Mouse (Mus musculus): ENCODE data around the gene Gal3st1. TPM values are rescaled to one million over a fixed set of nuclear protein-coding genes. Genes with fewer than 3 reads are reported as not detected.
"Not testable (repeated sequence)": the region's sequence is repeated elsewhere in the genome, so short reads cannot be mapped to it uniquely, and the experiment has no call there.

Gal3st1 gene
- 0.56 TPM in 1 of 2 replicates, not detected in the other for polyA plus RNA-seq (2011; ENCODE audit: insufficient read depth, insufficient read length, low replicate concordance, missing spikeins)

DNA sequence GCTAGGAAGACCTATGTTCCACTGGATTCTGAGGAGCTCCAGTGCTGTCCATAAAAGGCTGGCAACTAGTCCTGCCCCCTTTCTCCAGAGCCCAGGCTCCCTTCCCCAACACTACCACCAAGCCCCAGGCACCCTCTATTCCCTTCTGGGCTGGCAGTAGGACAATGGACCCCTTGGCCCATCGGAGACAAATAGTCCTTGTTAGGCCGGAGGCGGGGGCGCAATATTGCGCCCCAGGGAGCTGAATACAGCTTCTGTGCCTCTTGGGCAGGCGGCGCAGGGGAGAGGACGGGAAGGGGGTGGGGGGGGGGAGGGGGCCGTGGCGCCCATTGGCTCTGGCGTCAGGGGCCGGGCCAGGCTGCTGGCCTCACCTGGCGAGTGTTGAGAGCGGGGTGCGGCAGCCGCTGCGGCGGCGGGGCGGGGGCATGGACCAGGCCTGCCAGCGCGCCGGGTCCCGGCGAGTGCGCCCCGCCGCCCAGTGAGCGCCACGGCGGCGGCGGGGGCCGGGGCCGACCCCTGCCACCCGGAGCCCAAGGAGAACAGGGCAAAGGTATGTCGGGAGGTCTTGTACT is at the start of gene Gal3st1:
Gene Gal3st1, plus strand, starts transcription at position 346 of the 572 bp plus-strand sequence.
- no peaks in the 10 kb centered on the region for H3K4me1 ChIP-seq (ENCODE audit: control insufficient read depth, insufficient read depth, low read length)
- no peak within 1 kb of the TSS for H3K4me3 ChIP-seq (replicated peaks; ENCODE audit: control insufficient read depth, low read depth, low read length)
- H3K27ac ChIP-seq (ENCODE audit: control insufficient read depth, insufficient read depth, low read depth, low read length, poor library complexity), result no peak within 1 kb of the TSS; the same call in 1 of the 2 replicates
- TF ChIP-seq POLR2A (IDR thresholded peaks at IDR 0.05; ENCODE audit: borderline replicate concordance, control insufficient read depth, low read depth, low read length) (no peak), CTCF (IDR thresholded peaks at IDR 0.05; ENCODE audit: control insufficient read depth, insufficient read depth, low read length) (no peak)
- WGBS, result 2% methylated on average over 32 of the region's 37 CpGs

DNA sequence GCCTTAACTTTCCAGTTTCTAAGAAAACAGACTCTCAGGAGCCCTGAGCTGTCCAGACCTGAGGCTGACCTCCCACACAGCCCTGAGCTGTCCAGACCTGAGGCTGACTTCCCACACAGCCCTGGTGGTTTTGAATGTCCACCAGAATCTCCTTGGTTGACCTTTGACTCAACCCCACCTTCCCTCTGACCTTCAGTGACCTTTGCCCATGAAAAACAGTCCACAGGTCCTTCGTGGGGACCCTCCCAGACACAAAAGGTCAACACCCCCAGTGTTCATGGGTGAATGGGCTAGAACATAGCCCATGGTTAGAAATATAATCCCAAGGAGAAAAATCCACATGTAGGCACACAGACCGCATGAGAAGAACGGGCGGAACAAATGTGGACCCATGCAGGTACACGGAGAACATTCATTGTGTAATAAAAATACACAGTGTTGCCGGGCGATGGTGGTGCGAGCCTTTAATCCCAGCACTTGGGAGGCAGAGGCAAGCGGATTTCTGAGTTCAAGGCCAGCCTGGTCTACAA is 49.6 kb upstream of the Gal3st1 start:
- TF ChIP-seq POLR2A (IDR thresholded peaks at IDR 0.05; ENCODE audit: borderline replicate concordance, control insufficient read depth, low read depth, low read length) (no peak), CTCF (IDR thresholded peaks at IDR 0.05; ENCODE audit: control insufficient read depth, insufficient read depth, low read length) (no peak)
- Histone ChIP-seq H3K4me1 (ENCODE audit: control insufficient read depth, insufficient read depth, low read length) (no peaks in the 10 kb centered on the region; the same call in 1 of the 2 replicates), H3K4me3 (replicated peaks; ENCODE audit: control insufficient read depth, low read depth, low read length) (no peak overlapping the region), H3K27ac (ENCODE audit: control insufficient read depth, insufficient read depth, low read depth, low read length, poor library complexity) (no peak overlapping the region)
- WGBS, result 81% methylated on average over 9 of the region's 9 CpGs

DNA sequence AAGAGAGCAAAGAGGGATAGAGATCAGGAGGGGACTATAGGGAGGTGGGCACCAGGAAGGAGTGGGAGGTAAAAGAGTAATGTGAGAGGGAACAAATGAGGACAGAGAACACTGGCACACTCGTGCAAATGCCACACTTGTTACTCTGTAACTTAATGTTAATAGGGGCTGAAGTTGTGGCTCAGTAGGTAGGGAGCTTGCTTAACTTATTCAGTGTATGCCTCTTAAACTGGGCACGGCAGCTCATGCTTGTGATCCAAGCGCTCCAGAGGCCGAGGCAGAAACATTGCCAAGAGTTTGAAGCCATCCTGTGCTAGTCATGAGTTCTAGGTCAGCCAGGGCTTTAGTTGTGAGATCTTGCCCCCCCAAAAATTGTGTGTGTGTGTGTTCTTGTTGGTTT is 48.3 kb upstream of the Gal3st1 start:
- TF ChIP-seq POLR2A (IDR thresholded peaks at IDR 0.05; ENCODE audit: borderline replicate concordance, control insufficient read depth, low read depth, low read length) (no peak), CTCF (IDR thresholded peaks at IDR 0.05; ENCODE audit: control insufficient read depth, insufficient read depth, low read length) (no peak)
- Histone ChIP-seq H3K4me1 (ENCODE audit: control insufficient read depth, insufficient read depth, low read length) (no peaks in the 10 kb centered on the region), H3K27ac (ENCODE audit: control insufficient read depth, insufficient read depth, low read depth, low read length, poor library complexity) (no peak overlapping the region), H3K4me3 (replicated peaks; ENCODE audit: control insufficient read depth, low read depth, low read length) (no peak overlapping the region)
- WGBS, result 72% methylated on average over 4 of the region's 4 CpGs

DNA sequence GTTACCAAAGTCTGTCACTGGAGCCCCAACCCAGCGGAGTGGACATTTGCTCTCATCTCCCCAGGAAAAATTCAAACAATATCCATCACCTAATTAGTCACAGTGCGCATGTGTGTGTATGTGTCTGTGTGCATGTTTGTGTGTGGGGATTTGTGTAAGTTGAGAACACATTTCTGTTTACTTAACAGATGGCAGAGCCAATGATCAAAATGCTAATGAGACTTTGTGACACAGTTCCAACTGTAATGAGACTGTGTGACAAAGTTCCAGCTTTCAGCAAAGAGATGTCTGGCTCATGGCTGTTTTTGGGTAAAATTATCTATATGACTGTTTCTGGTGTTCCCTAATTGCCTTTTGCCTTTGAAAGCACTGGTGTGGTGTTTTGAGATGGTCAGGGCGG is 47.1 kb upstream of the Gal3st1 start:
- WGBS, result 76% methylated on average over 3 of the region's 3 CpGs
- Histone ChIP-seq H3K27ac (ENCODE audit: control insufficient read depth, insufficient read depth, low read depth, low read length, poor library complexity) (no peak overlapping the region), H3K4me3 (replicated peaks; ENCODE audit: control insufficient read depth, low read depth, low read length) (no peak overlapping the region), H3K4me1 (ENCODE audit: control insufficient read depth, insufficient read depth, low read length) (no peaks in the 10 kb centered on the region)
- no peak for TF ChIP-seq CTCF (IDR thresholded peaks at IDR 0.05; ENCODE audit: control insufficient read depth, insufficient read depth, low read length)
- TF ChIP-seq POLR2A (IDR thresholded peaks at IDR 0.05; ENCODE audit: borderline replicate concordance, control insufficient read depth, low read depth, low read length), result no peak

DNA sequence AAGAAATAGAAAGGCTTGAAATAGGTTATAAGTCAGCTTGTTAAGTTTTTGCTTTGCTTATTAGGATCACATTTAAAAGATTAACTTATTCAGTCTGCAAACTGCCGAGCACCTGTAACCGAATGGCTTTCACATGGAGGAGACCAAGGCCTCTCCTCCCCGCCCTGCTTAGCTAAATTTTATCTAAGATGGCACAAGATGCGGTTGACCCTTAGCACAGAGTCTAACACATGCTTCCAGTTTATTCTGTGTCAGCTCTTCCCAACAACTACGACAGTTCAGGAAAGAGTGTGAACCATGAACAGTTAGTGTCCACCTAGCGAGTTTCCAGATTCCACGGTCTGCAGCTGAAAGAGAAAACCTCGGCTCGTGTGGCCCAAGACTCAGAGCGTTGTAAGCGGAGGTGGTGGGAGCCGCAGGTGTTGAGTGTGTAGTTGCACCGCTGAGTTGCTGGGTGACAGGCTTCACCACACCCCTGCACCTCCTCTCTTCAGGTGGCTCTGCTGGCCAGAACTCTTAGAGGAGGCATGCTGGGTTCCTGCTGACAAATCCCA is 46.0 kb upstream of the Gal3st1 start:
- no peaks in the 10 kb centered on the region for H3K4me1 ChIP-seq (ENCODE audit: control insufficient read depth, insufficient read depth, low read length)
- no peak overlapping the region for H3K27ac ChIP-seq (ENCODE audit: control insufficient read depth, insufficient read depth, low read depth, low read length, poor library complexity)
- H3K4me3 ChIP-seq (replicated peaks; ENCODE audit: control insufficient read depth, low read depth, low read length), result no peak overlapping the region
- TF ChIP-seq POLR2A (IDR thresholded peaks at IDR 0.05; ENCODE audit: borderline replicate concordance, control insufficient read depth, low read depth, low read length), result no peak
- no peak for TF ChIP-seq CTCF (IDR thresholded peaks at IDR 0.05; ENCODE audit: control insufficient read depth, insufficient read depth, low read length)
- WGBS, result 86% methylated on average over 13 of the region's 13 CpGs

DNA sequence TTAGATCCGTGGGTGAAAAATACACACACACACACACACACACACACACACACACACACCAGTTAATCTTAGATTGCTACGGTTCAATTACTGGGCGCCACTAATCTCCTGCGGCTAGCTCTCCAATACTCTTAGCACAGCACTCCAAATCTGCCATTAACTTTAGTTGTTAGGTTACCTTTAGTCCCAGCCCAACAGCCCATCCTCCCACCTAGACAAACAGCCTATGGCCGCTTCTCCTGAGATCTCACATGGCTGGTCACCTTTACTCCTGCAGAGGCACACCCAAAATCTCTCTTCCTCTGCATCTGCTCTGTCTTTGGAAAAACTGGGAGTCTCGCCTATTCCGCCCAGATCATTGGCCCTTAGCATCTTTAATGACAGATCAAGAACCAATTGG is 42.1 kb upstream of the Gal3st1 start:
- no peak overlapping the region for H3K27ac ChIP-seq (ENCODE audit: control insufficient read depth, insufficient read depth, low read depth, low read length, poor library complexity)
- no peak overlapping the region for H3K4me3 ChIP-seq (replicated peaks; ENCODE audit: control insufficient read depth, low read depth, low read length)
- no peak for TF ChIP-seq CTCF (IDR thresholded peaks at IDR 0.05; ENCODE audit: control insufficient read depth, insufficient read depth, low read length)
- H3K4me1 ChIP-seq (ENCODE audit: control insufficient read depth, insufficient read depth, low read length), result no peaks in the 10 kb centered on the region
- WGBS, result 81% methylated on average over 7 of the region's 7 CpGs

DNA sequence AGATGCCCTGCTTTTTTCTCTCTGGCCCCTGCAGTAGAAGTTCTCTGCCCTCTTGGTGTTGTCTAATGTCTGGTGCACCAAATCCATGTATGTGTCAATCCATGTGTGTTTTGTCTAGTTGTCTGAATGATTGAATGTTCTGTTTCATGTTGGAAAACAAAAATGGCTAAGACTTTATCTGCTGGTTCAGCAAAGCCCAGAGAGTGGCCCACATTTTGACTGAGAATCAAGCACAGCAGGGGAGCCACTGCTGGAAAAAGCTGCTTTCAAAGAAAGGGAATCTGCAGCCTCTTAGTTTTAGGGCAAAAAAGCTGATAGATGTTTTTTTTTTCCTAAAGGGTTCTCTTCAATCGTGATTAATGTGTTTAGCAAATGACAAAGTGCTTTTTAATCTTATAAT is 37.0 kb upstream of the Gal3st1 start:
- Histone ChIP-seq H3K4me1 (ENCODE audit: control insufficient read depth, insufficient read depth, low read length) (no peaks in the 10 kb centered on the region), H3K27ac (ENCODE audit: control insufficient read depth, insufficient read depth, low read depth, low read length, poor library complexity) (no peak overlapping the region), H3K4me3 (replicated peaks; ENCODE audit: control insufficient read depth, low read depth, low read length) (no peak overlapping the region)
- WGBS, result 25% methylated on average over 1 of the region's 1 CpGs
- TF ChIP-seq POLR2A (IDR thresholded peaks at IDR 0.05; ENCODE audit: borderline replicate concordance, control insufficient read depth, low read depth, low read length), result no peak
- TF ChIP-seq CTCF (IDR thresholded peaks at IDR 0.05; ENCODE audit: control insufficient read depth, insufficient read depth, low read length), result no peak

DNA sequence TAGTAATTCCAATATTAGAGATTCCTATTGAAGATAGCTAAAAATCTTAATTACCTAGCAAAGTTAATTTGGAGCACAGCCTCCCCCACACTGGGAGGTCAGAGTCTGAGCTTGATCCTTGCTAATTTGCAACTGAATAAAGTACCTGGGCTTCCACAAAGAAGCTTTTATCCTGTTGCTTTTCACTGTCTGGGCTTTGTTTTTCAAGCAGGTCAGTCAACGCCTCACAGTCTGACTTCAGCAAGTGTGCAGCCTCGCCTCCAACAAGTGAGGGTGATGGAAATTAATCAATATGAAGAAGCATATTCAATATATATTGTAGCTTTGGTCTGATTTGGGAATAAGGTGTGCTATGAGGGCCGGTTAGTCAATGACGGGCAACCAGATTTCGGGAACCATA is 28.6 kb upstream of the Gal3st1 start:
- H3K27ac ChIP-seq (ENCODE audit: control insufficient read depth, insufficient read depth, low read depth, low read length, poor library complexity); H3K4me1 ChIP-seq (ENCODE audit: control insufficient read depth, insufficient read depth, low read length); H3K4me3 ChIP-seq (replicated peaks; ENCODE audit: control insufficient read depth, low read depth, low read length): not testable (repeated sequence)
- 85% methylated on average over 5 of the region's 5 CpGs for WGBS

DNA sequence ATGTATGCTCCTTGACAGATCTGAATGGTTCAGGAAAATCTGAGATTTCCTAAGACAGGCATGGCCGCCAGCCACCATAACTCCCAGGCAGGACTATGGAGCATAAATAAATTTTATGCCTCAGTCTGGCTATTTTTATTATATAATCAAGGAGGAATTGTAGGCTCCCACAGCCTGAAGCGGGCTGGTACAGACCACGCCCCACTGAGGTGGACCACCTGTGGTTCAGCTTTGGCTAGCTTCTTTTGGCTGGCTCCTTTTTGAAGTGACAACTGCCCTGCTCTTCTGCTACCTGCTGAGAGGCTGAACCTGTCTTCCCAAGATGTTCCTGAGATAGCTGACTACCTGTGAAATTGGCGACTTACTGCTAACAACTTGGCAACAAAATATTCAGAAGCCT is 28.1 kb upstream of the Gal3st1 start:
- H3K4me3 ChIP-seq (replicated peaks; ENCODE audit: control insufficient read depth, low read depth, low read length); H3K27ac ChIP-seq (ENCODE audit: control insufficient read depth, insufficient read depth, low read depth, low read length, poor library complexity); H3K4me1 ChIP-seq (ENCODE audit: control insufficient read depth, insufficient read depth, low read length): not testable (repeated sequence)
- WGBS, result 76% methylated on average over 4 of the region's 4 CpGs

All from bone marrow, adult 2 months (tissue).